Mouse (Mus musculus) thymus, adult 2 months (tissue): ENCODE results near the gene Traf3ip1.

Experiments used
- CTCF ChIP-seq: fragments of 200-500 bp; IDR thresholded peaks from 2 replicates; pipeline ENCODE4 v1.5.1; 2012; ENCODE audit warnings: mild to moderate bottlenecking, control low read depth, low read length, moderate library complexity, borderline replicate concordance; ENCODE audit not compliant: control insufficient read depth, poor library complexity, insufficient read depth; ENCODE audit errors: extremely low read depth
- POLR2A ChIP-seq: fragments of 200-500 bp; IDR thresholded peaks from 2 replicates; pipeline ENCODE4 v1.6.1; 2012; ENCODE audit warnings: mild to moderate bottlenecking, low read length, control low read depth, moderate library complexity; ENCODE audit not compliant: control insufficient read depth, poor library complexity, insufficient read depth; ENCODE audit errors: extremely low read depth

DNA sequence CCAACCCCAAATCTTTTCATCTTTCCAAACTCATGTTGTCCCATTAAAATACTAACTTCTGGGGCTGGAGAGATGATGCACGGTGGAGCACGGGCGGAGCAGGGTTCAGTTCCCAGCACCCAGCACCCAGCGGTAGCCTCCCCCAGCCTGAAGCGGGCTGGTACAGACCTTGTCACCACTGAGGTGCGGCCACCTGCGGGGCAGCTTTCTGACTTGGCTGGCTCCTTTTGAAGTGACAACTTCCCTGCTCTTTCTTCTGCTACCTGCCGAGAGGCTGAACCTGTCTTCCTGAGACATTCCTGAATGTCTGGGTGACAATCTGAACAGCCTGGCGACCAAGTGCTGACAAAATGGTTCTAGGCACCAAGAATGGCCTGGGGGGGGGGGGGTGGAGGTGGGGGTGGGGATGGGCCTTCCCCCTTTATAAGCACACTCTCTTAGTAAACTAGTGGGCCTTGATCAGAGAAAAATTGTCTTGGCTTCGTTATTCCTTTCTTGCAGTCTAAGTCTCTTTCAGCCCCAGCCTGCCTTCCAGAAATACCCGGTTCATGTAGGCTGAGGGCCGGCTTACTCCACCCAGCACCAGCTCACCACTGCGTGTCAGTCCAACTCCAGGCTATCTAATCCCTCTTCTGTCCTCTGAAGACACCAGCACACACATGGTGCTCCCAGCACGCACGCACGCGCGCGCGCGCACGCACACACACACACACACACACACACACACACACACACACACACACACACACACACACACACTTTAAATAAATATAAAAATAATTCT lies 43.5 kb downstream of the Traf3ip1 start:
- no peak for TF ChIP-seq POLR2A
- no peak for TF ChIP-seq CTCF
